Mouse (Mus musculus): ENCODE measurements at regions not wholly inside any gene's neighbourhood (a gene's known extent, or its start where the extent isn't known, plus 50 kb on each side); places are given as distances from the start of the nearest gene placed in this dataset.
"Not testable (repeated sequence)": the region's sequence is repeated elsewhere in the genome, so short reads cannot be mapped to it uniquely, and the experiment has no call there.

- DNase-seq (ENCODE audit: low spot score in 2 of 2) = no peak
These were observed 578.3 kb upstream of the Ccdc54 start for GRCm38 (mm10) chr16:51169294-51169693.

- no peak for DNase-seq (ENCODE audit: low spot score in 2 of 2)
These were observed 569.8 kb upstream of the Ccdc54 start for GRCm38 (mm10) chr16:51160768-51161167.

- no peak for DNase-seq (ENCODE audit: low spot score in 2 of 2)
These were observed 547.6 kb upstream of the Ccdc54 start for GRCm38 (mm10) chr16:51138575-51138974.

- no peak for DNase-seq (ENCODE audit: low spot score in 2 of 2)
These were observed 528.9 kb upstream of the Ccdc54 start for GRCm38 (mm10) chr16:51119835-51120234.

- DNase-seq (ENCODE audit: low spot score in 2 of 2) = no peak
These were observed 527.4 kb upstream of the Ccdc54 start for GRCm38 (mm10) chr16:51118365-51118764.

- DNase-seq (ENCODE audit: low spot score in 2 of 2) = no peak
These were observed 526.9 kb upstream of the Ccdc54 start for GRCm38 (mm10) chr16:51117836-51118235.

GRCm38 (mm10) chr16:51109864-51110263, 518.9 kb upstream of the Ccdc54 start:
- no peak for DNase-seq (ENCODE audit: low spot score in 2 of 2)

GRCm38 (mm10) chr16:51107421-51107820, 516.5 kb upstream of the Ccdc54 start:
- no peak for DNase-seq (ENCODE audit: low spot score in 2 of 2)

GRCm38 (mm10) chr16:51086556-51086955, 495.6 kb upstream of the Ccdc54 start:
- no peak for DNase-seq (ENCODE audit: low spot score in 2 of 2)

GRCm38 (mm10) chr16:51080146-51080545, 489.2 kb upstream of the Ccdc54 start:
- no peak for DNase-seq (ENCODE audit: low spot score in 2 of 2)

GRCm38 (mm10) chr16:51048650-51049049, 457.7 kb upstream of the Ccdc54 start:
- no peak for DNase-seq (ENCODE audit: low spot score in 2 of 2)

GRCm38 (mm10) chr16:51048169-51048568, 457.2 kb upstream of the Ccdc54 start:
- DNase-seq (ENCODE audit: low spot score in 2 of 2) = no peak

GRCm38 (mm10) chr16:51041311-51041710, 450.4 kb upstream of the Ccdc54 start:
- DNase-seq (ENCODE audit: low spot score in 2 of 2) = no peak

GRCm38 (mm10) chr16:51002876-51003275, 411.9 kb upstream of the Ccdc54 start:
- DNase-seq (ENCODE audit: low spot score in 2 of 2) = no peak

- DNase-seq (ENCODE audit: low spot score in 2 of 2) = no peak
These were observed 373.4 kb upstream of the Ccdc54 start for GRCm38 (mm10) chr16:50964395-50964794.

- no peak for DNase-seq (ENCODE audit: low spot score in 2 of 2)
These were observed 353.1 kb upstream of the Ccdc54 start for GRCm38 (mm10) chr16:50944091-50944490.

- not testable (repeated sequence) for DNase-seq (ENCODE audit: low spot score in 2 of 2)
These were observed 352.6 kb upstream of the Ccdc54 start for GRCm38 (mm10) chr16:50943581-50943980.

- DNase-seq (ENCODE audit: low spot score in 2 of 2) = no peak
These were observed 351.3 kb upstream of the Ccdc54 start for GRCm38 (mm10) chr16:50942291-50942690.

- DNase-seq (ENCODE audit: low spot score in 2 of 2) = no peak
These were observed 348.4 kb upstream of the Ccdc54 start for GRCm38 (mm10) chr16:50939316-50939715.

- DNase-seq (ENCODE audit: low spot score in 2 of 2) = no peak
These were observed 316.8 kb upstream of the Ccdc54 start for GRCm38 (mm10) chr16:50907732-50908131.

- DNase-seq (ENCODE audit: low spot score in 2 of 2) = no peak
These were observed 308.2 kb upstream of the Ccdc54 start for GRCm38 (mm10) chr16:50899151-50899550.

GRCm38 (mm10) chr16:50877926-50878325, 287.0 kb upstream of the Ccdc54 start:
- no peak for DNase-seq (ENCODE audit: low spot score in 2 of 2)

GRCm38 (mm10) chr16:50871318-50871717, 280.4 kb upstream of the Ccdc54 start:
- DNase-seq (ENCODE audit: low spot score in 2 of 2) = no peak

GRCm38 (mm10) chr16:50863565-50863964, 272.6 kb upstream of the Ccdc54 start:
- DNase-seq (ENCODE audit: low spot score in 2 of 2) = no peak

- DNase-seq (ENCODE audit: low spot score in 2 of 2) = no peak
These were observed 268.6 kb upstream of the Ccdc54 start for GRCm38 (mm10) chr16:50859513-50859912.

Data from spleen, postnatal 36 days (tissue).